Mouse (Mus musculus) stomach, adult 2 months (tissue): ENCODE data around the gene Mef2c. TPM values are rescaled to one million over a fixed set of nuclear protein-coding genes. Genes with fewer than 3 reads are reported as not detected.

ENCODE experiments used
- polyA plus RNA-seq: library from polyadenylated mRNA; depleted of rRNA; stranded (reverse); fragments of >200 nt; gene quantifications from 2 replicates; pipeline ENCODE4 v1.2.3, GENCODE M21; 2012; rRNA removed

The Mef2c gene
- 4.3 and 8.9 TPM in 2 replicates for polyA plus RNA-seq

GRCm38 (mm10) chr13:83503919-83504318 lies at the start of gene Mef2c:
Gene Mef2c, plus strand, starts transcription at chr13:83504034.

